Mouse (Mus musculus) Patski (cell line): ENCODE results near the gene Gm5294. TPM values are rescaled to one million over a fixed set of nuclear protein-coding genes. Genes with fewer than 3 reads are reported as not detected.

Source experiments
- ATAC-seq: fragments of 100-300 bp; one replicate; pipeline ENCODE4 v1.8.0; 2021
- CTCF ChIA-PET: fragments of 350-600 bp; sonication (Branson Sonifier 250); formaldehyde crosslinking; loops from one replicate; lab custom pipeline; 2022; ENCODE audit warnings: inconsistent platforms; lab: Charles Lee
- POLR2A ChIA-PET: fragments of 350-600 bp; sonication (Branson Sonifier 250); formaldehyde crosslinking; loops from one replicate; lab custom pipeline; 2022; ENCODE audit warnings: antibody characterized with exemption, inconsistent platforms; lab: Charles Lee
- DNase-seq: peaks from one replicate; pipeline ENCODE4 v3.0.0-alpha.2; 2011; ENCODE audit warnings: low read depth, low spot score
- H3K27me3 ChIP-seq: fragments of 371-371 bp; one replicate; pipeline ENCODE4 v1.5.1; 2021
- CTCF ChIP-seq: fragments of 100-300 bp; IDR thresholded peaks from one replicate; pipeline ENCODE4 v1.5.1; 2021
- in situ Hi-C: fragments of 300-500 bp; cut with MboI; formaldehyde crosslinking; loops from 3 replicates; pipeline ENCODE4 v1.11.1; 2018; ENCODE audit warnings: low pct_unique_long_range_greater_than_20kb, mixed read lengths
- polyA plus RNA-seq: library from polyadenylated mRNA; unstranded; gene quantifications from one replicate; pipeline ENCODE4 v1.2.3, GENCODE M21; 2021

Gm5294 gene
- polyA plus RNA-seq, 1 experiment from 2014 or later = not detected

DNA sequence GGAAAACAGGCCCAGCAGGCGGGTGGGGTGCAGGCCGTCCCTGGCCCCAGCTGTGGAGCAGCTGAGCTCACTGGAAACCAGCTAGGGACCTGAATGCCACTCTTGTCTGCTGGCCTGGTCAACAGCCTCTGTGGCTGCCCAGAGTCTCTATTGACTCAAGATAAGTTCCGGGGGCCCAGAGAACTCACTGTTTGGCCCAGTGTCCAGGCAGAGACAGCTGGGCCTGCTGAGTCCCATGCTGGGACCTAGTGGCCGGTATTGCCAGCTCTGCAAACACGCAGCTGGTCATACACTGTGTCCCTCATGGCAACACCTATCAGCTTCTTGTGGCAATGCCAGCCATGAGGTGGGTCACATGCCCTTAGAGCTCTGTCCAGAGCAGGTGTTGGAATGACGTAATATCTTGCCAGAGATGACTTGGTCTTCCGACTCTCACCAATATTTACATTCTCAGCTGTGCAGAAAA lies 43.8 kb downstream of the Gm5294 start:
- ATAC-seq (no peak), DNase-seq (no peak)
- TF ChIP-seq CTCF = no peak
- ChIA-PET POLR2A (interaction anchor here (1.2 kb wide), 1 partner anchor 135 kb away, joined by 4 read pairs; no protein-coding TSS in a partner anchor), CTCF (interaction anchor here (1.0 to 1.7 kb wide), 3 partner anchors 10 to 222 kb away, joined by 3 to 8 read pairs (median 4); no protein-coding TSS in a partner anchor)
- in situ Hi-C loops = no loop called here
- no peaks in the 10 kb centered on the region for H3K27me3 ChIP-seq

- in situ Hi-C loops = no loop called here
- no peak for DNase-seq
- POLR2A ChIA-PET = no interaction called here
- H3K27me3 ChIP-seq = no peaks in the 10 kb centered on the region
- TF ChIP-seq CTCF = no peak
- no peak for ATAC-seq
- CTCF ChIA-PET = interaction anchor here (1.1 to 1.7 kb wide), 2 partner anchors 10 to 17 kb away, joined by 3 to 4 read pairs; no protein-coding TSS in a partner anchor
Measured at GRCm38 (mm10) chr5:138864166-138864565, 44.3 kb downstream of the Gm5294 start.

GRCm38 (mm10) chr5:138864880-138865279 lies 45.0 kb downstream of the Gm5294 start:
- in situ Hi-C loops = no loop called here
- H3K27me3 ChIP-seq = no peaks in the 10 kb centered on the region
- ATAC-seq (no peak), DNase-seq (no peak)
- POLR2A ChIA-PET = interaction anchor here (0.5 kb wide), 1 partner anchor 28 kb away, joined by 3 read pairs; no protein-coding TSS in a partner anchor
- CTCF ChIA-PET = no interaction called here
- TF ChIP-seq CTCF = no peak

DNA sequence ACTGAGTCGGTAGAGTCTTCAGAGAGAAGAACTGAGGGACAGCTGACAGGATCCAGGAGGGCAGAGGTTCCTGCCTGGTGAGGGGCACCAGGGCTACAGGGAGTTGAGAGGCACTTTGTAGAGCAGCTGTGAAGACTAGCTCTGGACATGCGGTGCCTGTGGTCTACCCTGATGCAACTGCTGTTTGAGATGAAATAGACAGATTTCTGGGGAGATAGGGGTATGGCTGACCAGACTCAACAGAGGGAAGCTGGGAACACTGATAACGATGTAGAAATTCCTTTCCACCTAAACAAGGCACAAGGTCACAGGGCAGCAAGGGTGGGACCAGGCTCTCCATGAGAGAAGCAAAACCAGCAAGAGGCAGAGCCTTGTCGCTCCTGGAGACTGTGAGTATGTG lies 45.8 kb downstream of the Gm5294 start:
- ChIA-PET CTCF (no interaction called here), POLR2A (no interaction called here)
- no peaks in the 10 kb centered on the region for H3K27me3 ChIP-seq
- in situ Hi-C loops = no loop called here
- ATAC-seq = no peak
- no peak for TF ChIP-seq CTCF
- no peak for DNase-seq

Other genes with a start within 250 kb of the Gm5294 start
- 39.0 TPM for gene Zfp68, start 200.3 kb upstream of the Gm5294 start, polyA plus RNA-seq
- 4.5 TPM for gene A430033K04Rik, start 197.2 kb upstream of the Gm5294 start, polyA plus RNA-seq
- gene Fam20c, start 65.6 kb upstream of the Gm5294 start, polyA plus RNA-seq = 188 TPM
- gene Pdgfa, start 177.3 kb downstream of the Gm5294 start, polyA plus RNA-seq = 35.4 TPM